ENCODE assay signal across 7 mouse cellular contexts in genomic region chr10:59899341-59900173, GRCm38 (mm10). TPM values are rescaled to one million over a fixed set of nuclear protein-coding genes. Genes with fewer than 3 reads are reported as not detected.
DNase-seq lines count a peak whose midpoint lies in the region; TF ChIP-seq lines count a peak whose summit lies in the region.

No protein-coding gene starts in this region.

- peaks cover 98% of the 10 kb centered on the region for H3K4me1 ChIP-seq in megakaryocyte, embryonic 14.5 days

- no peaks in the 10 kb centered on the region for H3K27me3 ChIP-seq in megakaryocyte, embryonic 14.5 days (replicated peaks)

- H3K27ac ChIP-seq in gastrocnemius, adult 2 months, result peak overlapping the region; percentile 88

- intact Hi-C loops in gastrocnemius, adult 2 months (cut with DNase I), result loop anchor here (10.0 kb wide), 1 partner anchor 355 kb away; no protein-coding TSS in a partner anchor

- peak; percentile 84 for DNase-seq in adipocyte (ENCODE audit: low spot score)
- peak; percentile 70 to 90 for DNase-seq in cerebellum, postnatal 4 days (ENCODE audit: low spot score in 2 of 2)
- peak; percentile 92 for DNase-seq in gastrocnemius, adult 2 months
- DNase-seq in induced T-regulatory cell, adult 2 months (ENCODE audit: low read depth), result peak; percentile 93
- DNase-seq in left cerebral cortex, adult 9 months (ENCODE audit: low spot score in 2 of 2), result peak; percentile 94 to 95
- DNase-seq in right cerebral cortex, postnatal 36 days (ENCODE audit: low spot score in 2 of 2), result peak; percentile 90 to 92

- H3K4me3 ChIP-seq in gastrocnemius, adult 2 months, result peak overlapping the region; percentile 55
- H3K4me3 ChIP-seq in megakaryocyte, embryonic 14.5 days (replicated peaks), result peak overlapping the region; percentile 88

- peaks cover 44% of the 10 kb centered on the region for H3K36me3 ChIP-seq in megakaryocyte, embryonic 14.5 days (replicated peaks; ENCODE audit: low read length)

- no peaks in the 10 kb centered on the region for H3K9me3 ChIP-seq in megakaryocyte, embryonic 14.5 days

- no peak for TF ChIP-seq CTCF in gastrocnemius, adult 2 months (IDR thresholded peaks at IDR 0.05)

RNA-seq across cellular contexts. Expression of gene Dnajb12, which starts 20.2 kb away (rescaled TPM):
- 10 to 100 TPM; 60.4 to 77.5 TPM for total RNA-seq in gastrocnemius, adult 2 months (2021)
- 68.2 and 87.1 TPM in 2 replicates for polyA plus RNA-seq in megakaryocyte, embryonic 14.5 days (2012; ENCODE audit: insufficient read depth, low replicate concordance)

RNA-seq across cellular contexts. Expression of gene Ddit4, which starts 52.1 kb away (rescaled TPM):
- total RNA-seq in gastrocnemius, adult 2 months (2021), result 100 to 1,000 TPM in 1 of 2 experiments, 10 to 100 TPM in 1; 15.4 to 183 TPM
- polyA plus RNA-seq in megakaryocyte, embryonic 14.5 days (2012; ENCODE audit: insufficient read depth, low replicate concordance), result 33.2 and 44.6 TPM in 2 replicates

Comparison
In these comparisons a context has a peak if more than half of its experiments do, and no peak if none do; other contexts are left out.
1. Peak in every context shown above with its lines: DNase-seq, H3K4me3 ChIP-seq and H3K27ac ChIP-seq.